Mouse (Mus musculus) heart, postnatal 0 days (tissue): Measurements from ENCODE around the gene Cflar.

Source experiments
- CTCF ChIP-seq: IDR thresholded peaks from 2 replicates; pipeline ENCODE4 v1.5.1; 2016; ENCODE audit warnings: antibody characterized with exemption, control low read depth, low read depth
- EP300 ChIP-seq: IDR thresholded peaks from 2 replicates; pipeline ENCODE4 v1.6.1; 2016; ENCODE audit warnings: antibody characterized with exemption, low read depth

DNA sequence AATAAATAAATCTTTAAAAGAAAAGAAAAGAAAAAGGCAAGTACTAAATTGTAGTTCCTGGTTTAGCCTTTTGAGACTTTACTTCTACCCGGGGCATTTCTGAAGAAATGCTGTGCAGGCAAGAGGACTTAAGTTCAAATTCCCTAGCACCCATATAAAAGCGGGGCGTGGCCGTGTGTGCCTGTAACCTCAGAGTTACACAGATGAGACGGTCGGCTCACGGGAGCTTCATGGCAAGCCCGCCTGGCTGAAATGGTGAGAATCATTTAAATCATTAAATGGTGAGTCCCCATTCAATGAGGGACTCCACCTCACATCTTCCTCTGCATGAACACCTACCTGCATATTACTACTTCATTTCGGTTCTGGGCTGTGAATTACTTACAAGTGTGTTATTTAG lies 58.4 kb downstream of the Cflar start:
- no peak for TF ChIP-seq CTCF
- TF ChIP-seq EP300 = no peak
